ENCODE assay signal across 8 mouse cellular contexts in genomic region chr10:78018797-78019203, GRCm38 (mm10). TPM values are rescaled to one million over a fixed set of nuclear protein-coding genes. Genes with fewer than 3 reads are reported as not detected.
A peak's percentile ranks its signal among the peaks of the same experiment; 100 is the strongest.
DNase-seq lines count a peak whose midpoint lies in the region; ATAC-seq and TF ChIP-seq lines count a peak whose summit lies in the region.

No protein-coding gene starts in this region.

- peaks cover 16% of the 10 kb centered on the region for H3K27me3 ChIP-seq in CH12.LX (replicated peaks)
- H3K27me3 ChIP-seq in heart, embryonic 15.5 days: no peaks in the 10 kb centered on the region
- H3K27me3 ChIP-seq in lung, embryonic 15.5 days: no peaks in the 10 kb centered on the region

- TF ChIP-seq POLR2A in CH12.LX (IDR thresholded peaks at IDR 0.05; ENCODE audit: low read depth, low read length): no peak
- TF ChIP-seq POLR2A in brain, embryonic 14.5 days (IDR thresholded peaks at IDR 0.05; ENCODE audit: borderline replicate concordance, extremely low read depth, insufficient read depth, insufficient read length, poor library complexity, severe bottlenecking): no peak

- peak; percentile 89 to 97 for TF ChIP-seq CTCF in CH12.LX (conservative IDR thresholded peaks at IDR 0.05 in 1 of 2, IDR thresholded peaks at IDR 0.05 in 1 of 2; ENCODE audit: low read depth in 2 of 2, low read length in 2 of 2)
- TF ChIP-seq CTCF in brain, embryonic 14.5 days (IDR thresholded peaks at IDR 0.05; ENCODE audit: borderline replicate concordance, extremely low read depth, insufficient read depth, insufficient read length): peak; percentile 97

- dilution Hi-C loops in CH12.LX (cut with MboI; ENCODE audit: extremely low pct_ligation_motif_present, extremely low pct_unique_long_range_greater_than_20kb, low sequenced_read_pairs): no loop called here

- WGBS in heart, embryonic 15.5 days: 12% methylated on average over 19 of the region's 19 CpGs
- 17% methylated on average over 19 of the region's 19 CpGs for WGBS in lung, embryonic 15.5 days

- peaks cover 12% of the 10 kb centered on the region for H3K9me3 ChIP-seq in CH12.LX (replicated peaks; ENCODE audit: low read length)
- H3K9me3 ChIP-seq in heart, embryonic 15.5 days (replicated peaks): no peaks in the 10 kb centered on the region
- H3K9me3 ChIP-seq in lung, embryonic 15.5 days: no peaks in the 10 kb centered on the region

- peak overlapping the region in 1 of 3 experiments; percentile 32 for H3K4me3 ChIP-seq in CH12.LX (replicated peaks in 1 of 3; ENCODE audit: low read depth in 2 of 3, low read length in 2 of 3, poor library complexity in 1 of 3)
- H3K4me3 ChIP-seq in heart, embryonic 15.5 days: peak overlapping the region; percentile 37
- H3K4me3 ChIP-seq in lung, embryonic 15.5 days: peak overlapping the region; percentile 29

- peak; percentile 97 for ATAC-seq in erythroblast, adult 5-6 weeks (replicated peaks; ENCODE audit: low FRiP score, poor library complexity, severe bottlenecking)
- ATAC-seq in heart, embryonic 15.5 days (replicated peaks; ENCODE audit: insufficient number of reproducible peaks, insufficient read depth, low FRiP score, low read depth): peak; percentile 86
- peak; percentile 59; the same call in 1 of the 2 replicates for ATAC-seq in lung, embryonic 15.5 days (ENCODE audit: borderline replicate concordance, extremely low read depth, low FRiP score, low TSS enrichment)

- H3K27ac ChIP-seq in CH12.LX (ENCODE audit: insufficient read depth, low read depth): no peak overlapping the region
- peak overlapping the region; percentile 78 for H3K27ac ChIP-seq in heart, embryonic 15.5 days
- H3K27ac ChIP-seq in lung, embryonic 15.5 days: no peak overlapping the region

- no peak for TF ChIP-seq EP300 in CH12.LX (IDR thresholded peaks at IDR 0.05; ENCODE audit: low read length)

- peak; percentile 81 for DNase-seq in CH12.LX (ENCODE audit: extremely low read depth)
- peak; percentile 89 for DNase-seq in brain, embryonic 14.5 days (ENCODE audit: low read depth)
- peak; percentile 85 for DNase-seq in kidney, postnatal 14 days
- DNase-seq in ovary, adult 18-20 months (ENCODE audit: low spot score): peak; percentile 74
- peak; percentile 85 for DNase-seq in thymus, postnatal 0 days (ENCODE audit: low spot score)

- peak overlapping the region; percentile 76 for H3K4me2 ChIP-seq in CH12.LX (ENCODE audit: insufficient read depth, low read depth, poor library complexity, severe bottlenecking)
- H3K4me2 ChIP-seq in heart, embryonic 15.5 days: peak overlapping the region; percentile 64
- peak overlapping the region; percentile 58 for H3K4me2 ChIP-seq in lung, embryonic 15.5 days

- in situ Hi-C loops in CH12.LX (cut with MboI; ENCODE audit: low pct_ligation_motif_present, low pct_unique_long_range_greater_than_20kb, low sequenced_read_pairs): no loop called here

- no peaks in the 10 kb centered on the region for H3K79me2 ChIP-seq in CH12.LX (replicated peaks; ENCODE audit: control insufficient read depth, extremely low read depth, insufficient read depth, poor library complexity, severe bottlenecking)

- peak; percentile 88 for TF ChIP-seq RAD21 in CH12.LX (IDR thresholded peaks at IDR 0.05; ENCODE audit: low read depth, low read length)

- H3K4me1 ChIP-seq in CH12.LX (ENCODE audit: control insufficient read depth in 1 of 2, insufficient read depth in 2 of 2): peaks cover 0 to 3% of the 10 kb centered on the region in 2 experiments; a peak in 2 of 4 replicates
- H3K4me1 ChIP-seq in heart, embryonic 15.5 days (replicated peaks): peaks cover 4% of the 10 kb centered on the region; the same call in 1 of the 2 replicates
- H3K4me1 ChIP-seq in lung, embryonic 15.5 days: 0 out of 2 replicates have a peak, but pooled peaks cover 2% of the 10 kb centered on the region

- H3K9ac ChIP-seq in CH12.LX (ENCODE audit: insufficient read depth, low read depth): 0 out of 2 replicates have a peak overlapping the region, but pooled peaks have one; percentile 56
- H3K9ac ChIP-seq in heart, embryonic 15.5 days: peak overlapping the region; percentile 49
- no peak overlapping the region for H3K9ac ChIP-seq in lung, embryonic 15.5 days

- H3K36me3 ChIP-seq in CH12.LX (replicated peaks in 1 of 2; ENCODE audit: control insufficient read depth in 1 of 2, insufficient read depth in 1 of 2, low read length in 1 of 2): no peaks in the 10 kb centered on the region
- no peaks in the 10 kb centered on the region for H3K36me3 ChIP-seq in heart, embryonic 15.5 days
- no peaks in the 10 kb centered on the region for H3K36me3 ChIP-seq in lung, embryonic 15.5 days

TF ChIP-seq in CH12.LX, 34 proteins besides CTCF, POLR2A, EP300 and RAD21 (continues in another document):
- TF ChIP-seq MXI1 (IDR thresholded peaks at IDR 0.05; ENCODE audit: low read depth, low read length) (peak; percentile 34; the same call in 1 of the 2 replicates), CHD2 (IDR thresholded peaks at IDR 0.05; ENCODE audit: low read length) (peak; percentile 40; the same call in 1 of the 2 replicates), ZNF384 (IDR thresholded peaks at IDR 0.05; ENCODE audit: low read depth, low read length) (no peak), BHLHE40 (IDR thresholded peaks at IDR 0.05; ENCODE audit: low read depth, low read length) (0 out of 2 replicates have a peak, but pooled peaks have one; percentile 7), USF2 (conservative IDR thresholded peaks at IDR 0.05; ENCODE audit: low read depth, low read length) (no peak), MAX (IDR thresholded peaks at IDR 0.05; ENCODE audit: low read length) (peak; percentile 17; the same call in 1 of the 2 replicates), MYC (IDR thresholded peaks at IDR 0.05; ENCODE audit: low read depth, low read length) (no peak), ZC3H11A (IDR thresholded peaks at IDR 0.05; ENCODE audit: low read depth, low read length) (peak; percentile 55)

RNA-seq across cellular contexts. Expression of gene Pfkl, which starts 8.9 kb away (rescaled TPM):
- total RNA-seq in CH12.LX (2012; rRNA removed): 113 and 210 TPM in 2 replicates
- 125 and 159 TPM in 2 replicates for total RNA-seq in CH12.LX (2014; rRNA removed)
- polyA plus RNA-seq in CH12.LX (2012; ENCODE audit: insufficient read length, low read depth): 95.9 and 106 TPM in 2 replicates
- polyA plus RNA-seq in brain, embryonic 14.5 days (2012; rRNA removed): 146 and 161 TPM in 2 replicates
- 0.96 and 1.5 TPM in 2 replicates for total RNA-seq in erythroblast, adult 5-6 weeks (2015; ENCODE audit: low replicate concordance)
- total RNA-seq in erythroblast, adult 5-6 weeks (2017; ENCODE audit: low replicate concordance): 7.3 and 11.6 TPM in 2 replicates
- 167 and 185 TPM in 2 replicates for polyA plus RNA-seq in heart, embryonic 15.5 days (2015; fragmentation: Nextera tagmentation; extraction: Ambion mirVana)
- polyA plus RNA-seq in lung, embryonic 15.5 days (2015; fragmentation: Nextera tagmentation; extraction: Ambion mirVana): 171 and 179 TPM in 2 replicates
- polyA plus RNA-seq in thymus, postnatal 0 days (2015; fragmentation: Nextera tagmentation; extraction: Ambion mirVana): 41.1 and 45.5 TPM in 2 replicates

RNA-seq across cellular contexts. Expression of gene Dnmt3l, which starts 22.9 kb away (rescaled TPM):
- total RNA-seq in CH12.LX (2012; rRNA removed): 0.21 TPM in 1 of 2 replicates, not detected in the other
- total RNA-seq in CH12.LX (2014; rRNA removed): 0.23 TPM in 1 of 2 replicates, not detected in the other
- not detected in 2 replicates for polyA plus RNA-seq in CH12.LX (2012; ENCODE audit: insufficient read length, low read depth)
- not detected in 2 replicates for polyA plus RNA-seq in brain, embryonic 14.5 days (2012; rRNA removed)
- total RNA-seq in erythroblast, adult 5-6 weeks (2015; ENCODE audit: low replicate concordance): not detected in 2 replicates
- 0.42 and 0.43 TPM in 2 replicates for total RNA-seq in erythroblast, adult 5-6 weeks (2017; ENCODE audit: low replicate concordance)
- polyA plus RNA-seq in heart, embryonic 15.5 days (2015; fragmentation: Nextera tagmentation; extraction: Ambion mirVana): not detected in 2 replicates
- 1.9 and 2.2 TPM in 2 replicates for polyA plus RNA-seq in lung, embryonic 15.5 days (2015; fragmentation: Nextera tagmentation; extraction: Ambion mirVana)
- 0.69 and 1.1 TPM in 2 replicates for polyA plus RNA-seq in thymus, postnatal 0 days (2015; fragmentation: Nextera tagmentation; extraction: Ambion mirVana)

RNA-seq across cellular contexts. Expression of gene Aire, which starts 24.6 kb away (rescaled TPM):
- 0.17 TPM in 1 of 2 replicates, not detected in the other for total RNA-seq in CH12.LX (2012; rRNA removed)
- total RNA-seq in CH12.LX (2014; rRNA removed): not detected in 2 replicates
- polyA plus RNA-seq in CH12.LX (2012; ENCODE audit: insufficient read length, low read depth): 0.16 TPM in 1 of 2 replicates, not detected in the other
- 0.55 and 0.74 TPM in 2 replicates for polyA plus RNA-seq in brain, embryonic 14.5 days (2012; rRNA removed)
- not detected in 2 replicates for total RNA-seq in erythroblast, adult 5-6 weeks (2015; ENCODE audit: low replicate concordance)
- total RNA-seq in erythroblast, adult 5-6 weeks (2017; ENCODE audit: low replicate concordance): 0.60 TPM in 1 of 2 replicates, not detected in the other
- polyA plus RNA-seq in heart, embryonic 15.5 days (2015; fragmentation: Nextera tagmentation; extraction: Ambion mirVana): 0.16 and 1.5 TPM in 2 replicates
- 2.1 and 2.7 TPM in 2 replicates for polyA plus RNA-seq in lung, embryonic 15.5 days (2015; fragmentation: Nextera tagmentation; extraction: Ambion mirVana)
- polyA plus RNA-seq in thymus, postnatal 0 days (2015; fragmentation: Nextera tagmentation; extraction: Ambion mirVana): 8.8 and 10.1 TPM in 2 replicates

RNA-seq across cellular contexts. Expression of gene 1810043G02Rik, which starts 40.5 kb away (rescaled TPM):
- total RNA-seq in CH12.LX (2012; rRNA removed) (5.1 and 6.2 TPM in 2 replicates), CH12.LX (2014; rRNA removed) (3.3 and 4.1 TPM in 2 replicates)
- 3.3 and 4.3 TPM in 2 replicates for polyA plus RNA-seq in CH12.LX (2012; ENCODE audit: insufficient read length, low read depth)
- 54.5 and 68.2 TPM in 2 replicates for polyA plus RNA-seq in brain, embryonic 14.5 days (2012; rRNA removed)
- 0.77 and 3.1 TPM in 2 replicates for total RNA-seq in erythroblast, adult 5-6 weeks (2015; ENCODE audit: low replicate concordance)
- 0.28 and 0.68 TPM in 2 replicates for total RNA-seq in erythroblast, adult 5-6 weeks (2017; ENCODE audit: low replicate concordance)
- 16.7 and 20.8 TPM in 2 replicates for polyA plus RNA-seq in heart, embryonic 15.5 days (2015; fragmentation: Nextera tagmentation; extraction: Ambion mirVana)
- polyA plus RNA-seq in lung, embryonic 15.5 days (2015; fragmentation: Nextera tagmentation; extraction: Ambion mirVana): 25.4 and 25.6 TPM in 2 replicates
- 20.9 and 21.0 TPM in 2 replicates for polyA plus RNA-seq in thymus, postnatal 0 days (2015; fragmentation: Nextera tagmentation; extraction: Ambion mirVana)

RNA-seq across cellular contexts. Expression of gene Trpm2, which starts 48.4 kb away (rescaled TPM):
- total RNA-seq in CH12.LX (2012; rRNA removed) (0.25 and 0.34 TPM in 2 replicates), CH12.LX (2014; rRNA removed) (not detected in 2 replicates)
- 0.08 and 0.16 TPM in 2 replicates for polyA plus RNA-seq in CH12.LX (2012; ENCODE audit: insufficient read length, low read depth)
- 6.3 and 6.5 TPM in 2 replicates for polyA plus RNA-seq in brain, embryonic 14.5 days (2012; rRNA removed)
- total RNA-seq in erythroblast, adult 5-6 weeks (2015; ENCODE audit: low replicate concordance): 3.1 and 5.4 TPM in 2 replicates
- 3.4 and 9.8 TPM in 2 replicates for total RNA-seq in erythroblast, adult 5-6 weeks (2017; ENCODE audit: low replicate concordance)
- polyA plus RNA-seq in heart, embryonic 15.5 days (2015; fragmentation: Nextera tagmentation; extraction: Ambion mirVana): 0.34 and 2.5 TPM in 2 replicates
- polyA plus RNA-seq in lung, embryonic 15.5 days (2015; fragmentation: Nextera tagmentation; extraction: Ambion mirVana): 0.72 and 1.6 TPM in 2 replicates
- 18.1 and 21.8 TPM in 2 replicates for polyA plus RNA-seq in thymus, postnatal 0 days (2015; fragmentation: Nextera tagmentation; extraction: Ambion mirVana)
